Mouse (Mus musculus): ENCODE measurements around the gene Ywhag.

Ywhag gene

DNA sequence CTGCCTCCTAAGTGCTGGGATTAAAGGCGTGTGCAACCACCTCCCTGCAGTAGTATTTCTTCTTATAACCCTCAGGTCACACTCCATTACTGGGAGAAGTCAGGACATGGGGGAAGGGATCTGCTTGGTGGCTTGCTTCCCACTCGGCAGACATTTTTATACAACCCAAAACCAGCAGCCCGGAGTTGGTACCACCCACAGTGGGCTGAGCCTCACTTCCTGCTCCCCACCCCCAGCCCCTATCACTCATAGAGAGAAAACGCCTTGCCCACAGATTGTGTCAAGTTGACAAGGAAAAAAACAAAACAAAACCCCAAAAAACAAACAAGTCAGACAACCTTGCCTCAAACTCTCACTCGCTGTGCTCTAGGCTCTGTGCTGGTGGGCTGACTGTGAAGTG is 21.2 kb downstream of the Ywhag start:
- DNase-seq (ENCODE audit: low spot score in 2 of 2): no peak

DNA sequence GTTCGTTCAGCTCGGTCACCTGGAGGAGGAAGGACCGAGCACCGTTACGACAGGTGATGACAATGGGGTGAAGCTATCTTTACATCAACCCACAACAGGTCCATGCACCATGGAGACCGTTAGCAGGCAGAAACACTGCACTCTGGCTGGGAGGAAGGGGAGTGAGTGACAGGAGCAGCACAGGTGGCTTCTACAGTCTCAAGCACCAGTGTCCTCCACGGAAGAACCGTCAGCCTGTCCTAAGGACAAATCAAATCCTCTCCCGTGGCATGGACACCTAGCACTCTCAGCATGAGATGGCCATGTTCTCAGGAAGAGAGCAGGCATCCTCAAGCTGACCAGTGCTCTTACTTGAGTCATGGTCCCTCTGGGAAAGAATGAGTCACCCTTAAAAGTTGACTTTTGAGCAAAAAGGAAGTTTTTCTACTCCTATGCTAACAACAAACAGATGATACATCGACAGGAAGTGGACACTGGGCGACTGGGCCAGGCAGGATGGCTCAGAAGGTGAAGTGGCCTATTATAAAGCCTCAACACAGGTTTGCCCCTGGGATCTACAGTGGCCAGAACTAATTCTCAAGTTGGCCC is 22.7 kb downstream of the Ywhag start:
- DNase-seq (ENCODE audit: low spot score in 2 of 2): no peak

DNA sequence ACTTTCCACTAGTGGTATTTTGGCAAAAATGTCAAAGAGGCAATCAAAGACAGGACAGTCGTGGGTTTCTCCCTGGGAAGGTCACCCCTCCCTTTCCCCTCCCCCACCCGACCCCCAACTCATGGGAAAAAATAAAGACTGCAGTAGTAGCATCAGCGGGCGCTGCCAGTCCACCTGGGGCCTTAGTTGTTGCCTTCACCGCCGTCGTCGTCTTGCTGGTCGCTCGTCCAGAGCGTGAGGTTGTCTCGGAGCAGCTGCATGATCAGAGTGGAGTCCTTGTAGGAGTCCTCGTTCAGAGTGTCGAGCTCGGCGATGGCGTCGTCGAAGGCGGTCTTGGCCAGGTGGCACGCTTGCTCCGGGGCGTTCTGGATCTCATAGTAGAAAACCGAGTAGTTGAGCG is 23.6 kb downstream of the Ywhag start:
- DNase-seq (ENCODE audit: low spot score in 2 of 2): no peak

DNA sequence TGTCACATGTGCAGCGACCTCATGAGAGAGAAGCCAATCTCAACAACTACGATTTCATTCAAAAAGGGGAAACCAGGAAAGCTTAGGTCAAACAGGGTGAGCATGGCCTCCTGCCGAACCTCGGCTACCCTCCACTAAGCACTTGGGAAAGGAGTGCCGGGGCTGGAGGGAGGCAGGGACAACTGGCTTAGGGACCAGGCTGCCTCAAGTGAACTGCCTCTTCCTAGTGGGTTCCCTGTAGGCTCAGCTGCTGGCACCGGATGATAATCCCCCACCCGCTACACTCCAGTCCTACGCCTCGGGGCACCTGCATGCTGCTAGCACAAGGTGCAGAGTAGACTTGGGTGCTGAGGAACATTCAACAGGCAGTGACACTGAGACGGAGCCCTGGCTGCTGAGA is 24.8 kb downstream of the Ywhag start:
- no peak for DNase-seq (ENCODE audit: low spot score in 2 of 2)

DNA sequence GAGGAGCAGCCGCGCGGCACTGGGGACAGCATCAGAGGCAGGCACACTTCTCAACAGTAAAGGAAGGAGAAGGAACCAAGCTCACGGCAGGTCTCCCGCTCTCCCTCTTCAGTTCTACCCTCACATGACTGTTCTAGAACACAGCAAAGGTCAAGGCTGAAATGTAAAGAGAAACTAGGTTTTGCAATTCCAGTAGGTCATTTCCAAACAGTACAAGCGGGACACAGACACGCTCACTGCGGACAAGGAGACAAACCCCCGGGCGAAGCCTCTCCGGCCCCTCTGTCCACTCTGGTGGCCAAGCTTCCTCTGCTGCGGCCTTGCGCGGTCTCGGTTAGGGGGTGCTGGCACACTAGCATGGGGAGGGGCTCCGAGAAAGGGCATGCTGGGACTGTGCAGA is 25.4 kb downstream of the Ywhag start:
- no peak for DNase-seq (ENCODE audit: low spot score in 2 of 2)

DNA sequence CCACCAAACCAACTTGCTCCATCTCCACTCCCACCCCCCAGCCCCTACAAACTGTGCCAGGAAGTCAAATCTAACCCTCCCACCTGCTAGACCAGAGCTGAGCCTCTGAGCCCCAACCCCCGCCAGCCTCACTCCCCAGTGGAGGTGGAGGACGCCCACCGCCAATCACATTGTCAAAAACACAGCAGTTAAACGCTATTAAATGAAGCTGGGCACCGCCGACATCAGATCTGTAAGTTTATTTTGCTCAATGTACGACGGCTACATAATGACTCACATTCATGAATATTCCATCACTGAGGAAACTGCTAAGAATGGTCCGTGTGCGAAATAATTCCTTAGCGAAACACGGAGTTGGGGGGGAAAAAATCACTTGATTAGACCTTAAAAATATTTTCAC is 26.2 kb downstream of the Ywhag start:
- no peak for DNase-seq (ENCODE audit: low spot score in 2 of 2)

DNA sequence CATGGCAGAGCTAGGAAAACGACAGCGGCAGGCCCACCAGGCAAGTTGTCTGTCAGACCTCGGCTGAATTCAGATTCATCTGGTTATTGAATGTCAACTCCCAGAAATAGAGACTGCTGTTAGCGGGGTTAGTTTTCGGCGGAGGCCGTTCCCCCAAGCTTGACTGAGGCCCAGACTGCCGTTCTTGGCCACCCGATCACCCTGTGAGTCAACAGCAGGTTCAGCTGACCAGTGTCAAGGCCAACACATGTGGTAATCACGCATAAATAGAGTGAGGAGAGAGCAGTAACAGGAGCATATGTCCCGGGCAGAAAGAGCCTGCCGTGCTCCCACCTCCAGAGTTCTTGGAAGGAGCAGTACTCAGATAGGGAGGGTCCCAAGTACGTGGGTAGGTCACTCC is 27.2 kb downstream of the Ywhag start:
- DNase-seq (ENCODE audit: low spot score in 2 of 2): no peak

DNA sequence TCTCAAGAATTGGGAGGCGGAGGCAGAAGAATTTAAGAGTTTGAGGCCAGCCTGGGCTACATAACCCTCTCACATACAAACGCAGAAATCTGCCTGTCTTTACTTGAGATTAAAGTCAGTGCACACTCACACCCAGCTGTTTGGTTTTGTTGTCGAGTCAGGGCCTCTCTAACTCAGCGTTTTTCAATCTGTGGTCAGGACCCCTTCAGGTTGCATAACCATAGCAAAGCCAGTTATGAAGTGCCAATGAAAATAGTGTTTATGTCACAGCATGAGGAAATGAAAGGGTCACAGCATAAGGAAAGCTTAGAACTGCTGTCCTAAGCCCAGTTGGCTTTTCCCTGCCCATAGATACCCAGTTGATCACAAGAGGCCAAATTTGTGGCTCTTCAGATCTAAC is 27.6 kb downstream of the Ywhag start:
- DNase-seq (ENCODE audit: low spot score in 2 of 2): no peak

DNA sequence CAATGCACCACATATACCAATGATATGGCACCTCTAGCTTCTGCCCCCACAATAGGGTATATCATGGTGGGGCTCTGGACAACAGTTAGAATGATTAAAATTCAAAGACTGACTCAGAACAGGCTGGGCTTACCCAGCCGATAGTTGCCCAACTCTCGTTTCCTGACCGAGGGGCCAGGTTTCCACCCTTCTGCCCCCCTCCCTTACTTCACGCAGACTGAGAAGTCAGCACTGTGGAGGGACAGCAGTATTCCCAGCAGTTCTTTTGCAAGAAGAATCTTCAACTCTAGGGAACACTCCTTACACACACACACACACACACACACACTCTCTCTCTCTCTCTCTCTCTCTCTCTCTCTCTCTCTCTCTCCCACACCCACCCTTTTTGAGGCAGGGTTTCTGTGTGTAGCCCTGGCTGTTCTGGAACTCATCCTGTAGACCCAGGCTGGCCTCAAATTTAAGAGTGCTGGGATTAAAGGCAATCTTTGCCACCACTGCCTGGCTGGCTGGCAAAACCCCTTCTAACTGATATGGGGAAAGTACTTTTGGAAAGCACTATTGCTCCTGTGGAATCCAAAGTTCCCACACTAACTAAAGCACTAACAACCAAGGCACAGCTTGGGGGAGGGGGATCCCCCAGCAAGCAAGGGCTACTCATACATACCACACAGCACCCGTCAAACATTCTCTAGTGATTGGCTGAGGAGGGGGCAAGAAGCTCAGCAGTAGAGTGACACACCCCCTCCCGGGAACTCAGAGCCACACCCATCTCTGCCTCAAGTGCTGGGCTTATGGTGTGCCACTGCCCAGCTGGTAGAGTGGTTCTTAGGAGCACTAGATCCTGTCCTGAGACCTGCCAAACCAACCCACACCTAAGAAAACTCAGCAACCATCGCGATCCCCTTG is 28.8 kb downstream of the Ywhag start:
- no peak for DNase-seq (ENCODE audit: low spot score in 2 of 2)

DNA sequence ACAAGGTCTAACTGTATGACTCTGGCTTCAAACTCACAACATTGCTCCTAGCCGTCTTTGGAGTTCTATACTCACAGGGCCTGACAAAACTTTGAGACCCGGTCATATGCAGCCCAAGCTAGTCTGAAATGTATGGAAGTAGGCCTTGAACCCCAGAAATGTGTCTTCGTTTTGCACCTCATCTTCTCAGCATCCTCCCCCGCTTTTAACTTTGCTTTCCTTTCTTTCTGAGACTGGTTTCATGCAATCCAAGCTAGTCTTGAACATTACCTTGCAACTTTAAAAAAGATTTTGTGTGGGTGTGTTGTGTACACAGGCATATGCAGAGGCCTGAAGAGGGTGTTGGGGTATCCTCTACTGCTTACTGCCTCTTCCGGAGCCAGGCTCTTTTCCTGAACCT is 30.2 kb downstream of the Ywhag start:
- DNase-seq (ENCODE audit: low spot score in 2 of 2): no peak

DNA sequence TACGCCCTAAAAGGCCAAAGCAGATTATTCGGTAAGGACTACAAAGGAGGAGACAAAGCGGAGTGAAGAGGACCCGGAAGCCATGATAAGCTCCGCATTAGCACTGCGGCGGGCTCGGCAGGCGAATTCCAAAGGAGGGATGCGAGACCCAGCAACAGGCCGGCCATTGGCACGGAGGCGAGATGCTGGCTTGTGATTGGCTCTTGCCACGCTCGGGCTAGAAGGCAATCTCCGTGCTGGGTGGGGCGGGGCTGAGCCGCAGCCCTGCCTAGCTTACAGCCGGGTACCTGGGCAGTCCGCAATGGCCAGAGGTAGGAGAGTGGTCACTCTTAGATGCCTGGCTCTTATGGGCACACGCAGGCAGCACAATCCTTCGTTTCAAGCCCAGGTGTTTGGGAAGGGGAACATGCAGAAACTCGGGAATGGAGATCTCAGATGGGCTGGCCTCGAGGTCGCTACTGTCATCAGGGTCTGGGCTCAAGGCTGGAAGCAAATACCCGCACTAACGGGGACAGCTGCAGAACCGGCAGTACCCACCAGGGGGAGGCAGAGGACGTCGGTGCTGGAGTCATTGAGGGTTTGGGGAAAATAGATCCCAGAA is 30.8 kb downstream of the Ywhag start:
- DNase-seq (ENCODE audit: low spot score in 2 of 2): peak; percentile 81 to 87

DNA sequence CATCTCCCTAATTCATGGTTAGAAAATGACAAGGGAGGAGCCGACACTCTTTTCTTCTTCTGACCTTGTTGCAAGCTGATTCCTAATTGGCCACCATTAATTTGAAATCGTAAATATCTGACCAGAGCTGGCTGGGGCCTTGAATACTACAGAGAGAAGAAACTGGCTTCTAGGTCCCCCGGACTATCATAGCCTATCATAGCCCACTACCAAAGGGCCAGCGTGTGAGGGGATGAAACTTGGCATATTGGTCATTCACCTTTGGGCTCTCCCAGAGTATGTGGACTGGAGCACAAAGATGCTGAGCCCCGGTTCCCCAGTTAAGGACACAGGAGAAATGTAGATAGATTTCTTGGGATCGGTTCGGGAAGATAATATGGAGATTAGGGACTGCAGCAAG is 31.4 kb downstream of the Ywhag start:
- no peak for DNase-seq (ENCODE audit: low spot score in 2 of 2)

DNA sequence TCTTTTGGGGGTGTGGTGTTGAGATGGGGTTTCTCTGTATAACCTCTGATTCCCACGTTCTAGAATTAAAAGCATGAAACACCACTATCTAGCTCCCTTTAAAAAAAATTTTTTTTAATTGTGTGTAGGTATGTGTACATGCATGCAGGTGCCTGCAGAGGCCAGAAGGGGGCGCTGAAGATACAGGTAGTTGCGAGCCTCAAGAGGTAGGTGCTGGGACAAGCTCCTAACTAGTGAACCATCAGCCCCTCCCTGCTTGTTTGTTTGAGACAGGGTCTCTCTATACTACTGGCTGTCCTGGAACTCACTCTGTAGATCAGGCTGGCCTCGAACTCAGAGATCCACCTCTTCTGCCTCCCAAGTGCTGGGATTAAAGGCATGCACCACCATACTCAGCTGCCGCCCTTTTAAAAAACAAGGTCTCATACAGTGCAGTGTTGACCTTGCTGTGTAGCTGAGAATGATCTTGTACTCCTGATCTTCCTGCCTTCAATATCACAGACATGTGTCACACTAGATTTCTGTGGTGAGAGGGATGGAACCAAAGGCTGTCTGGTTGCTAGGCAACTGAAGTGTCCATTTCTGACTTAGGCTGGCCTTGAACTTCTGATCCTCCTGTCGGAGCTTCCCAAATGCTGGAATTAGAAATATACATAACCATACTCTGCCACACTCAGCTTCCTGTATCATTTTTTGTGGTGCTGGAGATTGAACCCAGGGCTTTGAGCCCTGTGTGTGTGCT is 32.9 kb downstream of the Ywhag start:
- DNase-seq (ENCODE audit: low spot score in 2 of 2): peak in 1 of 2 experiments; percentile 60

DNA sequence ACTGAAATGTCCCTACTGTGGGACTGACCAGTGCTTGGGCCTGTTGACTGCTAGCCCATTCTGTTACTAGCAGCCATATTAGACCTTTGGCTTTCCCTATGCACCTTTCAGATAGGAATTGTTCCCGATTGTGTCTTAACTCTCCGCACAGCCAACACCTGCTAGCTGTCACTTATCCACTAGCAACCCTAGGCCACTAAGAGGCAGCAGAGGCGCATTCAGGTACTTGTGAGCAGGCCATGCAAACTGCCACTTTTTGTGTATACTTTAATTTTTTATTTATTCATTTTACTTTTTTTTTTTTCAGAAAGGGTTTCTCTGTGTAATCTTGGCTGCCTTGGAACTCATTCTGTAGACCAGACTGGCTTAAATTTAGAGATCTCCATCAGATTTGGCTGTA is 33.7 kb downstream of the Ywhag start:
- DNase-seq (ENCODE audit: low spot score in 2 of 2): no peak

DNA sequence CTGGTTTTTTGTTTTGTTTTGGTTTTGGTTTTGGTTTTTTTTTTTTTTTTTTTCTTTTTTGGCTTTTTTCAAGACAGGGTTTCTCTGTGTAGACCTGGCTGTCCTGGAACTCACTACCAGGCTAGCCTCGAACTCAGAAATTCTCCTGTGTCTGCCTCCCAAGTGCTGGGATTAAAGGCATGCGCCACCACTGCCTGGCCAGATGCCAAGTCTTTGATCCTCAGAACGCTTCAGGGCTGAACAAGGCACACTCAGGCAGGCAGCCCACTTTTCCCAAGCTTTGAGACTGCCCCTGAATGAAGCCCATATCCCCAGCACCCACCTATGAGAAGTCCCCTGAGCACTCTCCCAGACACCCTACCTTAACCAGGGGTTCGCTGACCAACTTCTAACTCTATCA is 34.6 kb downstream of the Ywhag start:
- DNase-seq (ENCODE audit: low spot score in 2 of 2): no peak

DNA sequence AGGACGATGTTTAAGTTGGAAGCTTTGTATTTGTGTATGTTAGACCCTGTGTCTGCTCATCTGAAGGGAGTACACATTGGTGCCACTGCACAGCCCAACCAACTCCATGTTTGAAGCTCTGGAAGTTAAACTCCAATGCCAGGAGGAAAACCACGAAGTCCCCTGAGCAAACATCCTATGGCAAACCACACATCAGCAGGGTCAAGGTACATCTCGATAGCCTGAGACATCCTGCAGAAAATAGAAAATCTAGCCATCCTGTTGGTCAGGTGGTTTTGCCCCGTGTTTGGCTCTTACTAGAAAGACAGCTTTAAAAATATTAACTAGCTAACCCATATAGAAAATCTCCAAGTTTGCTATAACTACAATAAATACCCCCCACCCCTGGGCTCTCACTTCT is 35.4 kb downstream of the Ywhag start:
- no peak for DNase-seq (ENCODE audit: low spot score in 2 of 2)

DNA sequence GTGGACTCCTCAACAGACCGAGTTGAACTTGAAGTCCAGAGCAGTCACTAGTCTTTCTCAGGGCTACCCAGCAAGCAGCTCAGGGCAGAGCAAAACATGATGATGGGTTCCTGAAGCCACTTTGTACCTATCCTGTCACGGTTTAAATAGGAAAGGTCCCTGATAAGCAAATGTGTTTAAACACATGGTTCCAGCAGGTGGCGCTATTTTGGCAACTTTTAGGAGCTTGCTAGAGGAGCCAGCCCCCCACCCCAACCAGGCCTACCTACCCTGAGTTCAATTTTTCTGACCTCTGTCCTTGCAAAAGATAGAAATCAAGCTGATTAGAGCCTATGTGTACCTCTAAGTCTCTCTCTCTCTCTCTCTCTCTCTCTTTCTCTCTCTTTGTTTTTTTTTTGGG is 36.4 kb downstream of the Ywhag start:
- peak in 1 of 2 experiments; percentile 68 for DNase-seq (ENCODE audit: low spot score in 2 of 2)

DNA sequence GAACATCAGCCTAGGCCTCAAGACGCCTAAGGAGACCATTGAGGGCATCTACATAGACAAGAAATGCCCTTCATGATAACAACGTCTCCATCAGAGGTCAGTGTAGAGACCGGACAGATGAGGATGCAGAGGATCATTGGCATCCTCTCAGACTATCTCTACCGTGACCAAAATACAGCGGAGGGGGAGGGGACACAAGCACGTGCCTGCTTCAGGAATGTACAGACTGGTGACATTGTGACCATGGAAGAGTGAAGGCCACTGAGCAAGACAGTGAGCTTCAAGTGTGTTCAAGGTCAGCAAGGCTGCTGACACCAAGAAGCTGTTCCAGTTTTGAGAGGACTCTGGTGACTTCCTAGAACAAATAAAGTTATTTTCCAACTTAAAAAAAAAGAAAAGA is 39.5 kb downstream of the Ywhag start:
- no peak for DNase-seq (ENCODE audit: low spot score in 2 of 2)

DNA sequence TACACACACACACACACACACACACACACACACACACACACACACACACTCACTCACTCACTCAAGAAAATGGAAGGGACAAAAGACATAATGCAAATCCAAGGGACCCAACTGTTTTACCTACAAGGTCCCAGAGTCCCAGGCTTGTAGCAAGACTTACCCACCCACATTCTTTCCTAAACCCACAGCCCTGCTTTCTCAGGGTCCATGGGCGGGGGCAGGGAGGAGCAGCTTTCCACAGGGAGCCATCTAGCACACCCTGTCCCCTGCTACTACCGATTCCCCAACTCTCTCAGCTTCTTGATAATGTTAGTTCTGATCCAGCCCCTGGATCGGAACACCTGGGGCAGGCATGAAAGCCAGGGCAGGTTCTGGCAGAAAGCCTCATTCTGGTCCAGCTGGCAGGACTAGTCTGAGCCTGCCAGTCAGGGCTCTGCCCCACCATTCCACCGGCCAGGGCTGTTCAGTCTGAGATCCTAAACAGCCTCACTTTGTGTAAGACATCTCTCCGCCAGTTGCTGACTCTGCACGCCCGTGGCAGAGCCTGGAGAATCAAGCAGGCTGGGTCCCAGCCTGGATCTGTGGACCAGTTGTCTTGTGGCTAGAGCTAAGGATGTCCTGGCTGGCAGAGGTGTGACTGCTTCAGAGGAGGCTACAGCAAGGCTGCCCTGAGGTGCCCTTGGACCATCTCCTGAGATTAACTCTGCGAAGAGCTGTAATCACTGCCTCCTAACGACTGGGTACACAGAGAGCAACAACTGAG is 41.6 kb downstream of the Ywhag start:
- no peak for DNase-seq (ENCODE audit: low spot score in 2 of 2)

DNA sequence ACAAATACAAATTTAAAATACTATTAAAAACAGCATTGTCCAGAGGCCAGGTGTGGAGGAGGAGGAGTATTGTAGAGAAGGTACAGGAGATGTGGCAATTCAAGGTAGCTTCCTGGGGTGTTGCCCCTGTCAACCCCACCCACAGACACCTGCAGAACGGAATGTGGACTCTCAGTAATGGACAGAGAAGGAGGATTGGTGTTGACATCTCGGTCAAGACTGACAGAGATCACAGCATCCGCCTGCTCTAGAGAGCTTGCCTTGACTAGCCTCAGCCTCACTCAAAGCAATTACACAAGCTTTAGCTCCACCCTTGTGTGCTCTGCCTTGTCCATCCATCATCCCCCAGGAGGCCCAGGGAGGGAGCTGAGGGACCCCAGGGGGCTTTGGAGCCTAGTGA is 43.5 kb downstream of the Ywhag start:
- no peak for DNase-seq (ENCODE audit: low spot score in 2 of 2)

DNA sequence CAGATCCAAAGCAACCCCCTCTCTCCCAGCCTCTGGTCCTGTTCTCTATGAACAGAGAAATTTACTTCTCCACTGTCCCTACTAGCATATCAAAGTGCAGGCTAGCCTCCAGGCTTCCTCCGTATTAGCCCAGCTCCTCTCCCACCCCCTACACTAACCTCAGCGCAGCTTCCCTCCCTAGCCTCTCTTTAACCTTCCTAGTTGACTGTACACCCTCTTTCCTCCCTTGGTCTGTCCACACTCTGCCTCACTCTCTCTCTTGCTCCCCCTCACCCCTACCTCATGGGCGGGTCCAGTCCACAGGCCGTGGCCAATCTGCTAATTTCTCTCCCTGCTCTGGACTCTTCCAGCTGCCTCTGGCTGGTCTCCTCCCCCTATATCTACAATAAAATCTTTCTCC is 44.1 kb downstream of the Ywhag start:
- DNase-seq (ENCODE audit: low spot score in 2 of 2): no peak
